In the genomic region with DNA sequence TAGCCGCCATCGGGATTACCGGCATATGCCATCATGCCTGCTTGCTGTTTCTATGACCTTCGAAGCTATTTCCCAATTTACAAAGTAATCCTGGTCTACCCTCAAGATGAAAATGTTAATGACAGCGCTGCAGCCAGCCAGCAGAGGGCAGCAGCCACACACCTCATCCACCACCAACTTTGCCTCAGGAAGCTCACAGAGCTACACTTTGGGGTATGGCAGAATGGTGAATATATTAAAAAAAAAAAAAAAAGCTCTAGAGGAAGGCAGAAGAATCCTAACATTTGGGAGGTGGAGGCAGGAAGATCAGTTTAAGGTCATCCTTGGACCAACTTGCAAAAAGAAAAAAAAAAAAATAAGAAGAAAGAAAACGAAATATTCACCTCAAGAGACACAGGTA, we compare ENCODE assay signal across 9 mouse cellular contexts. TPM values are rescaled to one million over a fixed set of nuclear protein-coding genes. Genes with fewer than 3 reads are reported as not detected.
DNase-seq lines count a peak whose midpoint lies in the region; TF ChIP-seq lines count a peak whose summit lies in the region.
"Had no signal": no experiment of that assay in that cellular context is flagged by ENCODE, and none has a peak within 500 bp of the region (broad histone marks: within the 10 kb centered on the region; RNA-seq: fewer than 3 reads in every experiment).

No protein-coding gene starts in this region.

- H3K36me3 ChIP-seq in liver, adult 2 months (ENCODE audit: control insufficient read depth, insufficient read depth, low read length), result no peaks in the 10 kb centered on the region
- H3K36me3 ChIP-seq: heart, embryonic 15.5 days had no signal

- peaks cover 3% of the 10 kb centered on the region; the same call in 1 of the 2 replicates for H3K4me1 ChIP-seq in liver, adult 2 months (ENCODE audit: control insufficient read depth, insufficient read depth, low read length)
- peaks cover 13% of the 10 kb centered on the region for H3K4me1 ChIP-seq in olfactory bulb, adult 2 months (ENCODE audit: control insufficient read depth, insufficient read depth, low read length)

- TF ChIP-seq CTCF in liver, adult 2 months (IDR thresholded peaks at IDR 0.05; ENCODE audit: low read depth, low read length), result peak; percentile 95
- TF ChIP-seq CTCF in olfactory bulb, adult 2 months (IDR thresholded peaks at IDR 0.05; ENCODE audit: insufficient read depth, low read depth, low read length), result peak; percentile 80

- no peak overlapping the region for H3K4me3 ChIP-seq in liver, adult 2 months (ENCODE audit: insufficient read depth, low read depth, low read length)
- no peak overlapping the region for H3K4me3 ChIP-seq in olfactory bulb, adult 2 months (ENCODE audit: insufficient read depth, low read depth, low read length)

- DNase-seq in B cell, adult 2 months, result peak; percentile 79 to 80
- peak; percentile 84 for DNase-seq in R1 (ENCODE audit: low read depth, low spot score)
- peak; percentile 84 to 87 for DNase-seq in cerebellum, postnatal 14 days
- DNase-seq in frontal cortex, postnatal 25 days (ENCODE audit: low spot score in 2 of 2), result peak; percentile 60 to 66
- peak; percentile 71 for DNase-seq in kidney, adult 9 months
- peak; percentile 51 for DNase-seq in liver, adult 2 months (ENCODE audit: extremely low read depth, low read depth, low spot score)
- DNase-seq in thymus, postnatal 10 days (ENCODE audit: low spot score in 2 of 2), result peak; percentile 52 to 76

- H3K27me3 ChIP-seq in liver, adult 2 months (ENCODE audit: control insufficient read depth, insufficient read depth, low read length), result no peaks in the 10 kb centered on the region

- no peak for TF ChIP-seq POLR2A in liver, adult 2 months (IDR thresholded peaks at IDR 0.05; ENCODE audit: extremely low read depth, insufficient read depth, low read length)
- no peak for TF ChIP-seq POLR2A in olfactory bulb, adult 2 months (IDR thresholded peaks at IDR 0.05; ENCODE audit: insufficient read depth, low read depth, low read length)

- no peak overlapping the region for H3K27ac ChIP-seq in liver, adult 2 months (replicated peaks; ENCODE audit: insufficient read depth, low read depth, low read length)
- no peak overlapping the region for H3K27ac ChIP-seq in olfactory bulb, adult 2 months (ENCODE audit: insufficient read depth, low read depth, low read length)
- H3K27ac ChIP-seq: heart, embryonic 15.5 days had no signal

- no peaks in the 10 kb centered on the region for H3K79me2 ChIP-seq in liver, adult 2 months (ENCODE audit: control insufficient read depth, insufficient read depth, low read length)

- no peak overlapping the region for H3K9ac ChIP-seq in liver, adult 2 months (ENCODE audit: low read depth, low read length)
- H3K9ac ChIP-seq: heart, embryonic 15.5 days had no signal

- 16% methylated on average over 6 of the region's 6 CpGs for WGBS in liver, adult 2 months
- WGBS in olfactory bulb, adult 2 months, result 13% methylated on average over 6 of the region's 6 CpGs

RNA-seq across cellular contexts. Expression of gene Klhdc4, which starts 20.6 kb away (rescaled TPM):
- total RNA-seq in liver, adult 2 months (2014; rRNA removed), result 14.3 and 14.8 TPM in 2 replicates
- polyA plus RNA-seq in liver, adult 2 months (2012; rRNA removed), result 6.8 and 11.9 TPM in 2 replicates
- polyA plus RNA-seq in olfactory bulb, adult 2 months (2012; ENCODE audit: insufficient read depth, insufficient read length, low replicate concordance, missing spikeins), result not detected in 2 replicates

RNA-seq across cellular contexts. Expression of gene Slc7a5, which starts 57.5 kb away (rescaled TPM):
- 1.1 and 1.9 TPM in 2 replicates for total RNA-seq in liver, adult 2 months (2014; rRNA removed)
- 2.3 and 4.5 TPM in 2 replicates for polyA plus RNA-seq in liver, adult 2 months (2012; rRNA removed)
- polyA plus RNA-seq in olfactory bulb, adult 2 months (2012; ENCODE audit: insufficient read depth, insufficient read length, low replicate concordance, missing spikeins), result not detected in 2 replicates
